Mouse (Mus musculus): ENCODE measurements around the gene Xbp1. TPM values are rescaled to one million over a fixed set of nuclear protein-coding genes. Genes with fewer than 3 reads are reported as not detected.
"Not testable (repeated sequence)": the region's sequence is repeated elsewhere in the genome, so short reads cannot be mapped to it uniquely, and the experiment has no call there.

Gene Xbp1
- total RNA-seq (2021), result 100 to 1,000 TPM; 112 to 119 TPM

GRCm38 (mm10) chr11:5520412-5521265 is at the start of gene Xbp1:
Gene Xbp1, plus strand, starts transcription at chr11:5520659.
- peak; percentile 99 for DNase-seq (ENCODE audit: low spot score in 2 of 2)
- intact Hi-C loops (cut with DNase I), result loop anchor here (2.0 kb wide), 1 partner anchor 36 kb away; no protein-coding TSS in a partner anchor

DNA sequence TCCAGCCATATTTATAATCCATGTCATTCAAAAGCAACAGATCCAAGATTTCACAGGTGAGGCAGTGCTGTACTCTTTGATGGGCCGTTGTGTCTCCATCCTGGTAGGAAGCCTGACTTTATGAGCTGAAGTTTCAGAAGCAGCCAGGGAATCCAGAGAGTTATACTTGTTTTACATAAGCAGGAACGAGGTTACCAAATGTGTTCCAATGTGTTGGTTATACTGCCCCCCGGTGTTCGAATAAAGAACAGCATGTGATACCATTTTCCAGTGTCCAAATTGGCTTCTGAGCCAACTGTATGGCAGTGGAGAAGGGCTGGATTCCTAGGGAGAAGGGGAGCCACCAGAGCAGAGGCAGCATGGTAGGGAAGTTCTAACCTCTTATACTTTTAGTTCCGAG is 46.3 kb upstream of the Xbp1 start:
- intact Hi-C loops (cut with DNase I), result loop anchor here (1.0 to 5.0 kb wide), 3 partner anchors 184 to 359 kb away; no protein-coding TSS in a partner anchor
- DNase-seq (ENCODE audit: low spot score in 2 of 2), result peak; percentile 65 to 83

DNA sequence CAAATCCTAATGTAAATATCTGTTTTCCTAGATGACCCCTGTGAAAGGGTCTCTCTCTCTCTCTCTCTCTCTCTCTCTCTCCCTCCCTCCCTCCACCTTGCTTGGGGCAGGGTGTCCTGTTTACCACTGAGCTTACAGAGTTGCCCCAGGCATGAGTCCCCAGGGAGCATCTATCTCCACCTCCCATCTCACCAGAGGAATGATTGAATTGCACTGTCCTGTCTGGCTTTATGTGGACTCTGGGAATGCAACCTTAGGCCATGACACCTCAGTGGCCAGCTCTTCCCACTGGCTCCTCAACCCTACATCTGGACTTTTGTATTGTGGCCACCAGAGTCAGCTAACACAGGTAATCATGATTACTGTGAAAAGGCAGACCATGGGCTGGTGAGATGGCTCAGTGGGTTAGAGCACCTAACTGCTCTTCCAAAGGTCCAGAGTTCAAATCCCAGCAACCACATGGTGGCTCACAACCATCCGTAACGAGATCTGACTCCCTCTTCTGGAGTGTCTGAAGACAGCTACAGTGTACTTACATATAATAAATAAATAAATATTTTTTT is 44.8 kb upstream of the Xbp1 start:
- intact Hi-C loops (cut with DNase I); DNase-seq (ENCODE audit: low spot score in 2 of 2): not testable (repeated sequence)

GRCm38 (mm10) chr11:5476806-5477205 is 43.7 kb upstream of the Xbp1 start:
- DNase-seq (ENCODE audit: low spot score in 2 of 2), result no peak
- intact Hi-C loops (cut with DNase I), result no loop called here

DNA sequence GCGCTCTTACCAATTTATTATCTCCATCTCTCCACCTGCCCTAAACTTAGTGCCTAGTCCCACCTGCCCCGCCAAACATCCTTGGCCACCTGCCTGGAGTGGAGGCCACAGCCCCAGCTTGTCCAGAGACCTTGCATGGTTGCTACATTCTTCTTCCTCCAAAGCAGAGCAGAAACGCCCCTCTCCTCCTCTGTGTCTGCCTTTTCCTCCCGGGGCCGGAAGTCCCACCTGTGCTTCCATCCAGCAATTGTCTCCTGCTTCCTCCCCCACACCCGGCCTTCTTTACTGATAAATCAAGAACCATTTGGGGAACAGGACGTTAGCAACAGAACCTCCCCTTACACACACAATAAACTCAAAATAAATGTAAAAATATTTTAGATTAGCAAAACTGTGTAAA is 42.3 kb upstream of the Xbp1 start:
- intact Hi-C loops (cut with DNase I), result no loop called here
- no peak for DNase-seq (ENCODE audit: low spot score in 2 of 2)

DNA sequence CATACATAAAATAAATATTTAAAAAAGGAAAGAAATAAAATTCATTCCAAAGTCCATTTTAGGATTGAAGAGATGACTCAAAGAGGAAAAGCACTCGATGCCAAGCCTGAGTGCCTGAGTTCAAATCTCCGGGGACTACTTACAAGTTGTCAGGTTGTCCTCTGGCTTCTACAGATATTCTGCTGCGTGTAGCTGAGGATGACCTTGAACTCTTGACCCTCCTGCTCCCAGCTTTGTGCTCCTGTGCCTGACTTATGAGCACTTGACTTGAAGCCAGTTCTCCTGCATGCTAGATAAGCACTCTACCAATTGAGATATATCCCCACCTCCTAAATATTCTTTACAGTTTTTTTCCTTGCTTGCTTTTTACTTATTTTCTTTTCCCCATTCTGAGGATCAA is 41.6 kb upstream of the Xbp1 start:
- intact Hi-C loops (cut with DNase I), result no loop called here

GRCm38 (mm10) chr11:5482581-5482980 is 37.9 kb upstream of the Xbp1 start:
- intact Hi-C loops (cut with DNase I), result no loop called here
- DNase-seq (ENCODE audit: low spot score in 2 of 2), result no peak

More for the DNA sequence above, 41.6 kb upstream of the Xbp1 start:
- DNase-seq (ENCODE audit: low spot score in 2 of 2), result no peak

GRCm38 (mm10) chr11:5485193-5486011 is 35.1 kb upstream of the Xbp1 start:
- peak; percentile 83 to 87 for DNase-seq (ENCODE audit: low spot score in 2 of 2)
- intact Hi-C loops (cut with DNase I), result loop anchor here (2.0 to 5.0 kb wide), 4 partner anchors 35 to 222 kb away; partner anchors contain the start of gene Xbp1

- intact Hi-C loops (cut with DNase I), result loop anchor here (5.0 kb wide), 1 partner anchor 218 kb away; no protein-coding TSS in a partner anchor
- not testable (repeated sequence) for DNase-seq (ENCODE audit: low spot score in 2 of 2)
Observed at GRCm38 (mm10) chr11:5489433-5489832, 31.0 kb upstream of the Xbp1 start.

GRCm38 (mm10) chr11:5490989-5491656 is 29.3 kb upstream of the Xbp1 start:
- no peak for DNase-seq (ENCODE audit: low spot score in 2 of 2)
- intact Hi-C loops (cut with DNase I), result no loop called here

GRCm38 (mm10) chr11:5491912-5492311 is 28.5 kb upstream of the Xbp1 start:
- no peak for DNase-seq (ENCODE audit: low spot score in 2 of 2)
- intact Hi-C loops (cut with DNase I), result no loop called here

DNA sequence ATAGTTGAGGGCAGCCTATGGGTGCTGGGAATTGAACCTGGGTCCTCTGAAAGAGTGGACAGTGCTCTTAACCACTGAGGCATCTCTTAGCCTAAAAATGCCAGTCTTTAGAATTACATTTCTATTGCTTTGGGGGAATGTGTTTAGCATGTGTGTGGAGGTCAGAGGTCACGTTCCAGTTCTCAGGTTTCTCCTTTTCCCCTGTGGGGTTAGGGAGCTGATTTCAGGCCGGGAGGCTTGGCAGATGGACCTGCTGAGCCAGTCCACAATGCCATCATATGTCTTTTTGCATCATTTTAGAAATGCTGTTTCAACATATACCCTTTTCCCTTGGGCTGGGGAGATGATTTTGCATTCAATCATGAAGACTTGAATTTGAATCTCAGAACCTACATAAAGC is 26.6 kb upstream of the Xbp1 start:
- DNase-seq (ENCODE audit: low spot score in 2 of 2), result no peak
- intact Hi-C loops (cut with DNase I), result no loop called here

DNA sequence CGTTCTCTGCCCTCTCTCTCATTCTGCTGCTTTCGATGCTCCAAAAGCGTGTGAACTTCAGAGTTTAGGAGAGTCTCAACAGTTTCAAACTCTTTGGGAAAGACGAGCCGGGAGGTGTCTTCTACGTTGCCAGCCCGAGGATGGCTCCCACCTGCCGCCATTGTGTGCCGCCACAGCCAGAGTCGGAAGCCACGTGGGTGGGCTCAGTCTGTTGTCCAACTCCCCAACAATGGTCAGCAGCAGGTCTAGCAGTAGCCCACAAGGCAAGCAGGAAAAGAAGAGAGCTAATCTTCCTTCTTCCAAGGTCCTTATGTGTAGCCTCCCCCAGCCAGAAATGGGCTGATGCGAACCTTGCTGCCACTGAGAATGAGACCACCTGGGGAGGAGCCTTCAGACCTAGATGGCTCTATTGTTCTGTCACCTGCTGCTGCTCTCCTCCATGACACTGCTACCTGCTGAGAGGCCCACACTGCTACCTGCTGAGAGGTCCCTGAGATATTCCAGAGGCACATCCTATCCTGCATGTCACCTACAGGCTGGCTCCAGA is 25.1 kb upstream of the Xbp1 start:
- intact Hi-C loops (cut with DNase I), result no loop called here
- no peak for DNase-seq (ENCODE audit: low spot score in 2 of 2)

DNA sequence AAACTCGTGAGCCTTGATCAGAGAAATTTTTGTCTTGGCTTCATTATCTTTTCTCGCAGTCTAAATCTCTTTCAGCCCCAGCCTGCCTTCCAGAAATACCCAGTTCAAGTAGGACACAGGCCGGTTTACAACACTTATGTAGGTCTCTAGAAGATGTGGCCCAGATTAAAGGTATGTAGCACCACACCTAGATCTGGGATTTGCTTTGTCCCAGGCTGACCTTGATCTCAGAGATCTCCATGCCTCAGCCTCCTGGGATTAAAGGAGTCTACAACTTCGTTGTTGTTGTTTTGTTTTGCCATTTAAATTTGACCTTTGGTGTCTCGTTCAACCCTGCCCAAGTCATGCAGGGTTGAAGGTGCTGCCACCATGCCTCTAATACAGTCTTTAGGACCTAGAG is 24.6 kb upstream of the Xbp1 start:
- intact Hi-C loops (cut with DNase I), result no loop called here
- no peak for DNase-seq (ENCODE audit: low spot score in 2 of 2)

GRCm38 (mm10) chr11:5496559-5497248 is 23.8 kb upstream of the Xbp1 start:
- DNase-seq (ENCODE audit: low spot score in 2 of 2), result no peak
- intact Hi-C loops (cut with DNase I), result no loop called here

DNA sequence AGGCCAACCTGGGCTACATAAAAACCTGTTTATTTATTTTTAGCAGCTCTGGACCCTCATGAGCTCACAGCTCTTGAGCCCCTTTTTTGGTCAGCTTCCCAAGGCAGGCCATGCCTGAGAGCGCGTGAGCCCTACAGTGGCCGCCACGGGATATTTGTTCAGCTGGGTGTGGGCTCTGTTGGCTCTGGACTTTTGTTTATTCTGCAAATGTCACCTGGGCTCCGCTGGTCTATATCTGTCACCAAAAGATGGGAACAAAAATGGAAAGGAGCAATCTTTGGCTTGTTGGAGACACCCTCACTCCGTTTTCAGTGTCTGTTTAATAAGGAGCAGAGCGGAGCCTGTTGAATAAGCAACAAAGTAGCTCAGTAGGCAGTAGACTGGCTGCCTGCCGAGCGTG is 22.0 kb upstream of the Xbp1 start:
- intact Hi-C loops (cut with DNase I), result no loop called here
- DNase-seq (ENCODE audit: low spot score in 2 of 2), result no peak

GRCm38 (mm10) chr11:5498931-5499661 is 21.4 kb upstream of the Xbp1 start:
- intact Hi-C loops (cut with DNase I), result no loop called here
- no peak for DNase-seq (ENCODE audit: low spot score in 2 of 2)

DNA sequence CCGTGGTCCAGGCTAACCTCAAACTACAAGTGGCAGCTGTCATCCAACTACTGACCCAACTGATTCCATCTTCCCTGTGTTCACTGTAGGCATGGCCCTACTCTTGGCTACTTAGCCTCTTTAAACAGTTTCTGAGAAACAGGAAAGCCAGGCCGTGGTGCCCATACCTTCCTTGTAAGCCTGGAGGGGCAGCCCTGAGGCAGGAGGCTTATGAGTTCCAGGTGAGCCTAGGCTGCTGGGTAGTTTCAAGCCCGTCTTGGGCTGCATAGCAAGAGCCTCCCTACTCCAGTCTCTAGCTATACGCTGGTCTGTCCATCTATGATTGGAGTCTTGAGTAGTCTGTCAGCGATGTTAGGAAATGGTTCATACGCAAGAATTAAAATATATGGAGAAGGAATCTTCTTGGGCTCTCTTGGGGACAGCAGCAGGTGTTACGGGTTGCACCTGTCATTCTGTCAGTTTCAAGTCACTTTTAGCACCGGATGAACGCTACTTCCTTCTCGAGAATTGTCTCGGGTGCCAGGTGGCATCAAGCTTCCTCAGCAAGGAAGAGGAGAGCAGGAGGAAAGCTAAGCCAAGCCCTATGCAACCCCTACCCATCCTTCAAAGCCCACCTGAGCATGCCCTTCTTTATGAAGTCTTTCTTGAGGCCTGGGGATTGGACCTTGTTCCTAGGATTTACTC is 20.4 kb upstream of the Xbp1 start:
- intact Hi-C loops (cut with DNase I), result no loop called here
- no peak for DNase-seq (ENCODE audit: low spot score in 2 of 2)
